Mouse (Mus musculus) heart, embryonic 11.5 days (tissue): Measurements from ENCODE around the gene Ppp5c. TPM values are rescaled to one million over a fixed set of nuclear protein-coding genes. Genes with fewer than 3 reads are reported as not detected.

Experiments used
- ATAC-seq: fragments of 200-750 bp; cut with Nextera tagmentation; replicated peaks from 2 replicates; pipeline ENCODE4 v1.8.0; 2017; ENCODE audit warnings: moderate library complexity; ENCODE audit not compliant: insufficient number of reproducible peaks, low FRiP score, low TSS enrichment
- H3K27ac ChIP-seq: fragments of 300-500 bp; sonication (generic); 2 replicates; pipeline ENCODE4 v1.5.1; 2014; ENCODE audit warnings: mild to moderate bottlenecking, low read depth, low read length
- H3K27me3 ChIP-seq: fragments of 300-500 bp; sonication (generic); 2 replicates; pipeline ENCODE4 v1.6.1; 2014; ENCODE audit warnings: mild to moderate bottlenecking, low read length, mixed read lengths; ENCODE audit not compliant: control insufficient read depth, insufficient read depth
- H3K36me3 ChIP-seq: fragments of 300-500 bp; sonication (generic); 2 replicates; pipeline ENCODE4 v1.6.1; 2014; ENCODE audit warnings: mild to moderate bottlenecking, low read length, moderate library complexity, mixed read lengths; ENCODE audit not compliant: control insufficient read depth, insufficient read depth
- H3K4me1 ChIP-seq: fragments of 300-500 bp; sonication (generic); 2 replicates; pipeline ENCODE4 v1.6.1; 2014; ENCODE audit warnings: low read length; ENCODE audit not compliant: control insufficient read depth, insufficient read depth
- H3K4me2 ChIP-seq: fragments of 300-500 bp; sonication (generic); 2 replicates; pipeline ENCODE4 v1.6.1; 2014; ENCODE audit warnings: mild to moderate bottlenecking, moderate library complexity
- H3K4me3 ChIP-seq: fragments of 300-500 bp; sonication (generic); 2 replicates; pipeline ENCODE4 v1.5.1; 2014; ENCODE audit warnings: low read depth, low read length
- H3K9ac ChIP-seq: fragments of 300-500 bp; sonication (generic); 2 replicates; pipeline ENCODE4 v1.6.1; 2014; ENCODE audit warnings: mild to moderate bottlenecking, low read depth, low read length, moderate library complexity
- H3K9me3 ChIP-seq: fragments of 300-500 bp; sonication (generic); replicated peaks from 2 replicates; pipeline ENCODE4 v1.6.1; 2016; ENCODE audit warnings: low read length; ENCODE audit not compliant: control insufficient read depth
- WGBS: fragments of 180-500 bp; shearing (Covaris S2); extraction: QIAGEN DNeasy Blood & Tissue Kit; methylation state at CpG from one replicate; pipeline ENCODE4 v1.1.7; 2014; ENCODE audit not compliant: insufficient replicate concordance; 5-methylcytosine and 5-hydroxymethylcytosine counted together
- polyA plus RNA-seq: library from polyadenylated mRNA; unstranded; fragments of >200 nt; fragmentation: Nextera tagmentation; extraction: Ambion mirVana; gene quantifications from 2 replicates; pipeline ENCODE4 v1.2.1, GENCODE M21; 2014

The Ppp5c gene
- polyA plus RNA-seq, 1 experiment from 2014 or later: 87.0 TPM

- H3K4me2 ChIP-seq: no peak overlapping the region
- H3K27me3 ChIP-seq: no peaks in the 10 kb centered on the region
- no peaks in the 10 kb centered on the region for H3K9me3 ChIP-seq
- H3K36me3 ChIP-seq: no peaks in the 10 kb centered on the region
- no peak overlapping the region for H3K27ac ChIP-seq
- peaks cover 18% of the 10 kb centered on the region for H3K4me1 ChIP-seq
- 54% methylated on average over 3 of the region's 3 CpGs for WGBS
- no peak overlapping the region for H3K9ac ChIP-seq
- H3K4me3 ChIP-seq: no peak overlapping the region
- ATAC-seq: no peak
These were observed 39.3 kb downstream of the Ppp5c start for GRCm38 (mm10) chr7:16988405-16988804.

DNA sequence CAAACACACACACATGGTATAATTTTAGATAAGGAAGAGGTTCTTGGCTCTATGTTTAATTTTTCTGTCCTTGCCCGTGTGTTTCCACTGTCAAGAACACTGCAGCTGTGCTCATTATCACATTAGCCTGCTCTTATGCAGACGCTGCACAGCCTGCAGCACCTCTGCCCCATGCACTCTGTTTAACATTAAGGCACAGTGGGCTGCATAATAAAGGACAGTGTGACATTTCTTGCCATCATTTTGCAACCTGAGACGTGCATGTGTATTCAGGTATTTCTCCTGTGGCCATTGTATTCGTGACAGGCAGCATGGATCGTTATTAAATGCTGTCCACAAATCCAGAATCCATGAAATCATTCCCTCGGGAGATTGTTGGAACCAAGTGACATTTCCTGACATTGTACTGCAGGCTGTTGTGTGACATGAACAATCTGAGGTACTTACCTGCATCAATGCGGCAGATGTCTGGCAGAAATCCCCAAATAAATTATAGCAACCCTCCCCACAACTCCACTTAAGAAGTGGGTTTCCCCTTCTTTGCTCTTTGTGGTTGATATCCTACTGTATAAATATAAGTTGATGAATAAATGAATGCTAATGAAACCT lies 40.1 kb downstream of the Ppp5c start:
- Histone ChIP-seq H3K27me3 (no peaks in the 10 kb centered on the region), H3K9ac (no peak overlapping the region), H3K36me3 (no peaks in the 10 kb centered on the region), H3K9me3 (no peaks in the 10 kb centered on the region), H3K27ac (no peak overlapping the region), H3K4me2 (no peak overlapping the region), H3K4me1 (peaks cover 25% of the 10 kb centered on the region), H3K4me3 (no peak overlapping the region)
- WGBS: 53% methylated on average over 7 of the region's 7 CpGs
- no peak for ATAC-seq

DNA sequence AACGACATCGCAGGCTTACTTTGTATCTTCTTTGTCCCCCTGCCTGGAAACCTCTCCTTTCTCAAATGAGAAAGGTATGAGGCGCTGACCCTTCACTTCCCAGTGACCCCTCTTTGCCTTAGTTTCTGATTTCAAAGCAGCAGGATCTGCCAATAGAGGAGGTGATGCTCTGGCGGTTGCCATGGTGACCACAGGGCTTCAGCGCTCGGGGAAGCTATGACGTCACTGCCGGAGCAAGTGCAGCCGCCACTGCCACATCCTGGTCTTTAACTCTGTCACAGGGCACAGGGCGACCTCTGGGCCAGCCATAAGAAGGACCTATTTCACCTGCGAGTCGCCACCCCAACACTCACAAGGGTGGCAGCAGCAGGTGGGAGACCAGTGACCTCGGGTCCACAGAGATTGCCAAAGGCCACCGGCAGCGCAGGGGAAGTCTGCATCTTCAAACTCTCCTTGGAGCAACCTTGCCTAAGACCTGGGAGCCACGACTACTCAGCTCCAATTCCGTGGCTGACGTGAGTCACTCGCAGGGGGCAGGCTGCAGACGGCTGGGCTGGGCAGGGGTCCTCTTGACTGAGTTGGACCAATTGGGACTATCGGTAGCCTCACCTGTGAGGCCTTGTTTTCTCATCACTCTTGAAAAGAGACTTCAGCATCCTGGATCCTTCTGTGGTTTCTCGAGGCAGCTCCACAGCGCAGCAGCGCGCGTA lies 44.7 kb downstream of the Ppp5c start, which contains the start of gene Gm42372:
Gene Gm42372, plus strand, starts transcription at position 228 of the 710 bp plus-strand sequence.
- Histone ChIP-seq H3K27ac (no peak within 1 kb of the TSS), H3K4me2 (peak within 1 kb of the TSS; percentile 49), H3K36me3 (no peaks in the 10 kb centered on the region), H3K27me3 (no peaks in the 10 kb centered on the region), H3K4me3 (peak within 1 kb of the TSS; percentile 16; the same call in 1 of the 2 replicates), H3K9ac (peak within 1 kb of the TSS; percentile 43; the same call in 1 of the 2 replicates), H3K4me1 (peaks cover 15% of the 10 kb centered on the region), H3K9me3 (no peaks in the 10 kb centered on the region)
- WGBS: 26% methylated on average over 26 of the region's 26 CpGs
- no peak for ATAC-seq

DNA sequence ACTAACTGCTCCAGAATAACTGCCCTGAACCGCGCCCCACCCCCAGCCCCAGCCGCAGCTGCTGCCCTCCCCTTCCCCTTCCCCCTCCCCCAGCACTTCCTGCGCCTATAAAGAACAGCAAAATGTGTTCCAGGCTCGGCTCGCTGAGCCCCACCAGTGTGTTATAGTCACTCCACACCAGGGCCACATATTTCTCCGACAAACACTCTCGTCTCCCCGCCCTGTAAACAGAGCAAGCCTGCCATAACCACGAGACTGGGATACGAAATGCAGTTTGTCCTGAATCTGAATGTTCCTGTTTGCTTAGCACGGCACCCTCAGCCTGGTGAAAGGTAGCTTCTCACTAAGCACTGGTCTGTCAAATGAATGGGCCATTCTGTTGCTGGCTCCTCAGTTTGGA lies 47.4 kb downstream of the Ppp5c start:
- peak overlapping the region; percentile 64 for H3K4me2 ChIP-seq
- ATAC-seq: no peak
- H3K9me3 ChIP-seq: no peaks in the 10 kb centered on the region
- H3K9ac ChIP-seq: peak overlapping the region; percentile 70
- 3% methylated on average over 12 of the region's 12 CpGs for WGBS
- H3K27ac ChIP-seq: peak overlapping the region; percentile 84
- H3K4me3 ChIP-seq: peak overlapping the region; percentile 27
- H3K36me3 ChIP-seq: no peaks in the 10 kb centered on the region
- no peaks in the 10 kb centered on the region for H3K27me3 ChIP-seq
- peaks cover 19% of the 10 kb centered on the region for H3K4me1 ChIP-seq

DNA sequence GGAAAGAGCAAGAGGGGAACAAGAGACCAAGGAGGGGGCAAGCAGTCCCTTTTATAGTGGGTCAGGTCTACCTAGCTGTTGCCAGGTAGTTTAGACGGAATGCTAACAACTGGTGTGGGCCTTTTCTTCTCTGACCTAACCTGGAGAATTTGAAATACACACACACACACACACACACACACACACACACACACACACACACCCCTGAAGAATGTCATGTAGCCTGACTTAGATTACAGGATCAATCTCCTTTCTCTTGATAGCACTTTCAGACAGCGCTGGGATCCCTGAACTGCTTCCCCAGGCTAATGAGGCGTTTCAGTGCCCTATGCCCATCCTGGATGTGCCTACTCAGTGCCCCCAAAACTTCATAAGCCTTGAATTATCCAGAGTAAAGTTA lies 49.1 kb downstream of the Ppp5c start:
- WGBS: 89% methylated on average over 3 of the region's 3 CpGs

GRCm38 (mm10) chr7:16978173-16978572 lies 49.6 kb downstream of the Ppp5c start:
- no peak overlapping the region for H3K9ac ChIP-seq
- no peak overlapping the region for H3K4me3 ChIP-seq
- no peaks in the 10 kb centered on the region for H3K27me3 ChIP-seq
- no peak overlapping the region for H3K4me2 ChIP-seq
- peaks cover 17% of the 10 kb centered on the region for H3K4me1 ChIP-seq
- no peaks in the 10 kb centered on the region for H3K36me3 ChIP-seq
- WGBS: 56% methylated on average over 6 of the region's 6 CpGs
- no peak for ATAC-seq
- no peak overlapping the region for H3K27ac ChIP-seq
- no peaks in the 10 kb centered on the region for H3K9me3 ChIP-seq

More for the DNA sequence above, 49.1 kb downstream of the Ppp5c start:
- Histone ChIP-seq H3K9ac (no peak overlapping the region), H3K27me3 (no peaks in the 10 kb centered on the region), H3K4me1 (peaks cover 19% of the 10 kb centered on the region), H3K27ac (no peak overlapping the region), H3K36me3 (no peaks in the 10 kb centered on the region), H3K4me3 (no peak overlapping the region), H3K4me2 (no peak overlapping the region), H3K9me3 (no peaks in the 10 kb centered on the region)
- no peak for ATAC-seq

GRCm38 (mm10) chr7:16976298-16976697 lies 51.4 kb downstream of the Ppp5c start:
- Histone ChIP-seq H3K4me2 (no peak overlapping the region), H3K4me1 (peaks cover 12% of the 10 kb centered on the region), H3K9me3 (no peaks in the 10 kb centered on the region), H3K36me3 (no peaks in the 10 kb centered on the region), H3K9ac (no peak overlapping the region), H3K4me3 (no peak overlapping the region), H3K27me3 (no peaks in the 10 kb centered on the region), H3K27ac (no peak overlapping the region)
- WGBS: 49% methylated on average over 8 of the region's 8 CpGs
- ATAC-seq: no peak

GRCm38 (mm10) chr7:16974018-16974417 lies 53.7 kb downstream of the Ppp5c start:
- peak overlapping the region; percentile 41; the same call in 1 of the 2 replicates for H3K27ac ChIP-seq
- 49% methylated on average over 6 of the region's 6 CpGs for WGBS
- H3K4me2 ChIP-seq: no peak overlapping the region; the same call in 1 of the 2 replicates

More at GRCm38 (mm10) chr7:16974018-16974417, 53.7 kb downstream of the Ppp5c start:
- no peaks in the 10 kb centered on the region for H3K36me3 ChIP-seq
- no peaks in the 10 kb centered on the region for H3K9me3 ChIP-seq
- peaks cover 9% of the 10 kb centered on the region; the same call in 1 of the 2 replicates for H3K4me1 ChIP-seq
- H3K9ac ChIP-seq: no peak overlapping the region
- no peak overlapping the region for H3K4me3 ChIP-seq
- 0 out of 2 replicates have a peak, but pooled peaks have one; percentile 33 for ATAC-seq
- H3K27me3 ChIP-seq: no peaks in the 10 kb centered on the region
